Mouse (Mus musculus): ENCODE results near the gene Cish. TPM values are rescaled to one million over a fixed set of nuclear protein-coding genes. Genes with fewer than 3 reads are reported as not detected.

The Cish gene
- total and polyA plus RNA-seq, 3 experiments: 10.0 to 24.5 TPM; not detected in 1

GRCm38 (mm10) chr9:107343146-107343943 is 47.5 kb downstream of the Cish start:
- peaks cover 0 to 9% of the 10 kb centered on the region in 2 experiments; a peak in 2 of 4 replicates for H3K36me3 ChIP-seq (ENCODE audit: control insufficient read depth in 1 of 2, insufficient read depth in 2 of 2, low read length in 2 of 2)
- TF ChIP-seq RAD21 (IDR thresholded peaks at IDR 0.05; ENCODE audit: low read depth, low read length) (no peak), TBP (IDR thresholded peaks at IDR 0.05; ENCODE audit: low read depth, low read length) (no peak), GATA1 (IDR thresholded peaks at IDR 0.05; ENCODE audit: low read depth, low read length) (no peak), KAT2A (conservative IDR thresholded peaks at IDR 0.05; ENCODE audit: low read depth, low read length) (no peak), USF1 (IDR thresholded peaks at IDR 0.05; ENCODE audit: low read depth, low read length) (no peak), ETS1 (IDR thresholded peaks at IDR 0.05; ENCODE audit: low read depth, low read length) (no peak), BHLHE40 (IDR thresholded peaks at IDR 0.05; ENCODE audit: borderline replicate concordance, low read depth, low read length) (no peak), MAZ (IDR thresholded peaks at IDR 0.05; ENCODE audit: low read depth, low read length) (no peak)
- H3K4me3 ChIP-seq (ENCODE audit: control insufficient read depth in 1 of 2, insufficient read depth in 1 of 2, low read depth in 2 of 2, low read length in 2 of 2): no peak overlapping the region
- no peak overlapping the region for H3K27ac ChIP-seq (ENCODE audit: control insufficient read depth, low read depth, low read length)
- H3K4me1 ChIP-seq (ENCODE audit: control insufficient read depth in 1 of 2, insufficient read depth in 2 of 2, low read length in 2 of 2): peaks cover 0 to 11% of the 10 kb centered on the region in 2 experiments; a peak in 2 of 4 replicates
- no peaks in the 10 kb centered on the region for H3K9me3 ChIP-seq (replicated peaks; ENCODE audit: insufficient read depth, low read length)
- no peak for DNase-seq (ENCODE audit: low read depth, low spot score)
- no peaks in the 10 kb centered on the region; the same call in 1 of the 2 replicates for H3K79me2 ChIP-seq (ENCODE audit: control insufficient read depth, insufficient read depth, low read length, poor library complexity)
- H3K9ac ChIP-seq (ENCODE audit: control insufficient read depth, low read depth, low read length, poor library complexity, severe bottlenecking): no peak overlapping the region
- H3K27me3 ChIP-seq (ENCODE audit: control insufficient read depth in 1 of 2, insufficient read depth in 2 of 2, low read length in 2 of 2): no peaks in the 10 kb centered on the region; a peak in 1 of 4 replicates

DNA sequence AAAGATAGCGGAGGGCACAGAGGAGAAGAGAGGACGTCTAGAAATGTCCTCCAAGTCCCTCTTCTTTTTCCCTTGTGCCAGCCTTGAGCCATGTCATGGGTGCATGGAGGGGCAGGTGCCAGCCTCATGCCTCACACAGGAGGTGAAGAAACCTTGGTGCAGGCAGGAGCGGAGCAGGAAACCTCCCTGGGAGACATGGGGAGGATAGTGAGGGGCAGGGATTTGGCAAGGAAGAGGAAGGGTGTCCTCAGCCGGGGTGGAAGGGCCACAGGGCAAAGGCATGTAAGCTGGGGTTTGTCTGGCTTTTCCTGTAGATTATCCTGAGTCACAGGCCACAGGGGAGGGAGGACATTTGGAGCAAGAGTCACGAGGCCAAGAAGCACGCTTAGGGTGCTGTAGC is 48.2 kb downstream of the Cish start:
- no peaks in the 10 kb centered on the region; a peak in 1 of 4 replicates for H3K27me3 ChIP-seq (ENCODE audit: control insufficient read depth in 1 of 2, insufficient read depth in 2 of 2, low read length in 2 of 2)

DNA sequence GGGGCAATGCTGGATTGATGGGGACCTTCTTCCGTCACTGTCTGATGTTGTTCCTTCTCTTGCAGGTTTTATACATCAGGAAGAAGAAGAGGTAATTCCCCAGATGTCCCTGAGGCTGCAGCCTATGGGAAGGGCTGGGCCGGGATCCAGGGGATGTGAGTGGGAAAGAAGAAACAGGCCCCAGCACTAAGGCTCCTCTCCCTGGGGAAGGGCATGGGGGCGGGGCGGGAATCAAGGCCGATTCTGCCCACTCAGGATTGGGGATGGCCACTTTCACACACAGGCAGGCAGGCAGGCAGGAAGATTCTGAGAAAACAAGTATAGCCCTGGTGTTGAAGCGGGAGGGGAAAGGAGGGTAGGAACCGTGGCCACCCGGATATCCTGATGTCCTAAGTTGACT is 50.3 kb downstream of the Cish start:
- Histone ChIP-seq H3K27ac (ENCODE audit: control insufficient read depth, low read depth, low read length) (no peak overlapping the region), H3K27me3 (ENCODE audit: control insufficient read depth in 1 of 2, insufficient read depth in 2 of 2, low read length in 2 of 2) (no peaks in the 10 kb centered on the region; a peak in 1 of 4 replicates), H3K4me1 (ENCODE audit: control insufficient read depth in 1 of 2, insufficient read depth in 2 of 2, low read length in 2 of 2) (peaks cover 0 to 12% of the 10 kb centered on the region in 2 experiments; a peak in 2 of 4 replicates), H3K9ac (ENCODE audit: control insufficient read depth, low read depth, low read length, poor library complexity, severe bottlenecking) (no peak overlapping the region), H3K4me3 (ENCODE audit: control insufficient read depth in 1 of 2, insufficient read depth in 1 of 2, low read depth in 2 of 2, low read length in 2 of 2) (no peak overlapping the region), H3K79me2 (ENCODE audit: control insufficient read depth, insufficient read depth, low read length, poor library complexity) (no peaks in the 10 kb centered on the region), H3K9me3 (replicated peaks; ENCODE audit: insufficient read depth, low read length) (no peaks in the 10 kb centered on the region), H3K36me3 (ENCODE audit: control insufficient read depth in 1 of 2, insufficient read depth in 2 of 2, low read length in 2 of 2) (peaks cover 0 to 6% of the 10 kb centered on the region in 2 experiments; a peak in 2 of 4 replicates)
- no peak for DNase-seq (ENCODE audit: low read depth, low spot score)
- no peak for TF ChIP-seq SMC3 (IDR thresholded peaks at IDR 0.05; ENCODE audit: low read depth, low read length)
- no peak for TF ChIP-seq GABPA (IDR thresholded peaks at IDR 0.05; ENCODE audit: low read depth, low read length)
- no peak for TF ChIP-seq CHD2 (IDR thresholded peaks at IDR 0.05; ENCODE audit: low read length)
- no peak for TF ChIP-seq MAX (IDR thresholded peaks at IDR 0.05; ENCODE audit: low read length)
- no peak for TF ChIP-seq UBTF (IDR thresholded peaks at IDR 0.05; ENCODE audit: borderline replicate concordance, insufficient read depth, low read depth, low read length)
- TF ChIP-seq TAL1 (IDR thresholded peaks at IDR 0.05; ENCODE audit: low read length): no peak
- no peak for TF ChIP-seq E2F4 (IDR thresholded peaks at IDR 0.05; ENCODE audit: borderline replicate concordance, low read depth, low read length)

More for the DNA sequence above, 48.2 kb downstream of the Cish start:
- TF ChIP-seq MAX (IDR thresholded peaks at IDR 0.05; ENCODE audit: low read length): no peak
- TF ChIP-seq ELF1 (IDR thresholded peaks at IDR 0.05; ENCODE audit: low read depth, low read length): no peak
- no peak for TF ChIP-seq HCFC1 (IDR thresholded peaks at IDR 0.05; ENCODE audit: low read depth, low read length)
- TF ChIP-seq CHD1 (IDR thresholded peaks at IDR 0.05; ENCODE audit: low read depth, low read length): no peak
- TF ChIP-seq CHD2 (IDR thresholded peaks at IDR 0.05; ENCODE audit: low read length): no peak
- no peak for TF ChIP-seq E2F4 (IDR thresholded peaks at IDR 0.05; ENCODE audit: borderline replicate concordance, low read depth, low read length)
- no peak for TF ChIP-seq MAZ (IDR thresholded peaks at IDR 0.05; ENCODE audit: low read depth, low read length)
- no peak for TF ChIP-seq NELFE (IDR thresholded peaks at IDR 0.05; ENCODE audit: low read depth, low read length)
- no peak for TF ChIP-seq ZMIZ1 (IDR thresholded peaks at IDR 0.05; ENCODE audit: low read depth, low read length)
- TF ChIP-seq TAL1 (IDR thresholded peaks at IDR 0.05; ENCODE audit: low read length): no peak
- no peaks in the 10 kb centered on the region; the same call in 1 of the 2 replicates for H3K79me2 ChIP-seq (ENCODE audit: control insufficient read depth, insufficient read depth, low read length, poor library complexity)
- no peaks in the 10 kb centered on the region for H3K9me3 ChIP-seq (replicated peaks; ENCODE audit: insufficient read depth, low read length)
- no peak overlapping the region for H3K4me3 ChIP-seq (ENCODE audit: control insufficient read depth in 1 of 2, insufficient read depth in 1 of 2, low read depth in 2 of 2, low read length in 2 of 2)
- H3K9ac ChIP-seq (ENCODE audit: control insufficient read depth, low read depth, low read length, poor library complexity, severe bottlenecking): no peak overlapping the region
- peaks cover 0 to 7% of the 10 kb centered on the region in 2 experiments; a peak in 2 of 4 replicates for H3K36me3 ChIP-seq (ENCODE audit: control insufficient read depth in 1 of 2, insufficient read depth in 2 of 2, low read length in 2 of 2)
- H3K27ac ChIP-seq (ENCODE audit: control insufficient read depth, low read depth, low read length): no peak overlapping the region
- peaks cover 0 to 13% of the 10 kb centered on the region in 2 experiments; a peak in 2 of 4 replicates for H3K4me1 ChIP-seq (ENCODE audit: control insufficient read depth in 1 of 2, insufficient read depth in 2 of 2, low read length in 2 of 2)
- DNase-seq (ENCODE audit: low read depth, low spot score): no peak
